Mouse (Mus musculus) layer of hippocampus, adult 2 months (tissue): Measurements from ENCODE around the gene Acad11. TPM values are rescaled to one million over a fixed set of nuclear protein-coding genes. Genes with fewer than 3 reads are reported as not detected.

Experiments used
- DNase-seq, 2 experiments: peaks; one replicate each; pipeline ENCODE4 v3.0.0; 2022; ENCODE audit warnings: low spot score in 2 of 2
- H3K27ac ChIP-seq: fragments of 200-600 bp; 2 replicates; pipeline ENCODE4 v1.8.1; 2022
- H3K4me3 ChIP-seq: fragments of 200-600 bp; 2 replicates; pipeline ENCODE4 v1.8.1; 2022; ENCODE audit warnings: mild to moderate bottlenecking
- CTCF ChIP-seq: fragments of 200-600 bp; conservative IDR thresholded peaks from 2 replicates; pipeline ENCODE4 v1.8.1; 2022; ENCODE audit warnings: antibody characterized with exemption, mild to moderate bottlenecking, moderate library complexity
- total RNA-seq, 2 experiments: library from RNA; stranded (reverse); gene quantifications; 2 replicates each; pipeline ENCODE4 v1.2.3; 2021

Gene Acad11
- total RNA-seq, 2 experiments from 2014 or later, result 22.4 to 24.8 TPM

DNA sequence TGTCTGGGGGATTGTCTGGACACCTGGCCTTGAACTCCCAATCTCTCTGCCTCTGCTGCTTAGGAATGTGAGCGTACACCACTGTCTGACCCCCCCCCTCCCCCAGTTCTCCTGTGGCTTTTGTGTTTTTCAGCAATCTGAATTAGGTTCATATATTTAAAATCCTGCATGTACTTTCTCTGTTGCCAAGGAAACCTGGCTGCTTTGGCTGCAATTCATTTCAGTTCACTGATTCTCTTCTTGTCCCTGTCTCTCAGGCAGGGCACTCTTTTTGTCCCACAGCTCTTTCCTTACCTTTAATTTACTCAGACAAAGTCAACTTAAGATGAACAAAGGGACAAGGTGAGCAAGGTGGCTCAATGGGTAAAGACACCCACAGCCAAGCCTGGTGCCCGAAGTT is 64.9 kb downstream of the Acad11 start:
- TF ChIP-seq CTCF, result no peak
- DNase-seq, result peak in 1 of 2 experiments; percentile 66
- H3K27ac ChIP-seq, result peak overlapping the region; percentile 83
- no peak overlapping the region for H3K4me3 ChIP-seq

DNA sequence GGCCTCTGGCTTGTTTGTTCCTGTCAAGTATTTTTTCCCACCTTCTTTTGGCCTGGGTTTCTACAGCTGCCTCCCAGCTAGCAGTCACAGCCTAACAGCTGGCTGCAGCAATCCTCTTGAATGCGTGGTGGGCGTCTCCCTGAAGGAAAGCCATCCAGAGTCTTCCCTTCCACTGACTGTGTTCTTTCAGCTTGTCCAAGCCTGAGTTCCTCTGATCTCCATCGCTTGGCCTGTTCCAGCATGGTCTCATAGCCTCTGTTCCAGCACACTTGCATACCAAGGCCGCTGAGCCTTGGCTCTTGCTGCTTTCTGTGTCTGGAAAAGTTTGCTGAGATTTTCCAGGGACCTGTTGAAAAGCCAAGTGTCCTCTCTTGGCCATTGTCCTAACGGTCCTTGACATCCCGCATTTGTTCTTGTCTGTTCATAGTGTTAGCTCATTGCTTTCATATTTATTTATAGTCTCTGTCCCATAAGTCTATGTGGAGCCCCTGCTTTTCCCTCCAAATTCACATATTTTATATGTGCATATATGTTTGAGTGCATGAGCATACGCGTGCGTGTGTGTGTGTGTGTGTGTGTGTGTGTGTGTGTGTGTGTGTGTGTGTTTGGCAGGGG is 67.1 kb downstream of the Acad11 start:
- H3K27ac ChIP-seq, result no peak overlapping the region
- H3K4me3 ChIP-seq, result no peak overlapping the region
- DNase-seq, result no peak
- no peak for TF ChIP-seq CTCF

DNA sequence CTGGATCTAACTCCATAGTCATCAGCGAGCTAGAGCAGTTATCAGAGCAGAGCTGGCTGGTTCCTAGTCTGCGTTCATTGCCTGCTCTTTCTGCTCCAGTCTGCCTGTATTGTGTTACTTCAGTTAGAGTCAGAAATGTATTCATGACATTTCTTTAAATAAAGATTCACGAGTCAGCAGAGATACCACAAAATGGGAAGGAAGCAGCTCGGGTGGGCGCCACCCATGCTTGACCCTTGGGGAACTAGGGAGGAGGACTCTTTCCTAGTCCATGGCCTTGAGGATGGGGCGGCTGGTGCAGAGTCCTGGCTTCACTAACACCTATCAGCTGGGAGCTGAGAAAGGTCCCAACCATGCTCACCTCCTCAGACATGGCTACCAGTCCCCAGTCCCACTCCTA is 77.2 kb downstream of the Acad11 start:
- no peak for TF ChIP-seq CTCF
- Histone ChIP-seq H3K27ac (no peak overlapping the region), H3K4me3 (no peak overlapping the region)
- no peak for DNase-seq

DNA sequence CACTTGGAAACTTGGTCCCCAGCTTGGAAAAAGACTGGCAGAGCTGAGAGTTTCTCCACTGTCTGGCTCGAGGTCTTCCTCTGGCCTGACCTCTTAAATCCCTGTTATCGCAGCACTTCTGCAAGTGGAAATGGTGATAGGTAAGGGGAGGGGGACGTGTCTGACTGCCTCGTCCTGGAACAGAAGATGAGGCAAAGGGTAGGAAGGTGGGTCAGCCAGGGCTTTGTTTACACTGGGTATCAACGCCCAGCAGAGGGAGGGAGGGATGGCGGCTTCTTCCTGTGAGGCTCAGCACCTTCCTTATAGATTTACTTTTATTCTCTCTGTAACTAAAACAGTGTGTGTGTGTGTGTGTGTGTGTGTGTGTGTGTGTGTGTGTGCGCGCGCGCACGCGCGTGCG is 79.6 kb downstream of the Acad11 start:
- Histone ChIP-seq H3K27ac (no peak overlapping the region), H3K4me3 (no peak overlapping the region)
- TF ChIP-seq CTCF, result no peak
- no peak for DNase-seq

DNA sequence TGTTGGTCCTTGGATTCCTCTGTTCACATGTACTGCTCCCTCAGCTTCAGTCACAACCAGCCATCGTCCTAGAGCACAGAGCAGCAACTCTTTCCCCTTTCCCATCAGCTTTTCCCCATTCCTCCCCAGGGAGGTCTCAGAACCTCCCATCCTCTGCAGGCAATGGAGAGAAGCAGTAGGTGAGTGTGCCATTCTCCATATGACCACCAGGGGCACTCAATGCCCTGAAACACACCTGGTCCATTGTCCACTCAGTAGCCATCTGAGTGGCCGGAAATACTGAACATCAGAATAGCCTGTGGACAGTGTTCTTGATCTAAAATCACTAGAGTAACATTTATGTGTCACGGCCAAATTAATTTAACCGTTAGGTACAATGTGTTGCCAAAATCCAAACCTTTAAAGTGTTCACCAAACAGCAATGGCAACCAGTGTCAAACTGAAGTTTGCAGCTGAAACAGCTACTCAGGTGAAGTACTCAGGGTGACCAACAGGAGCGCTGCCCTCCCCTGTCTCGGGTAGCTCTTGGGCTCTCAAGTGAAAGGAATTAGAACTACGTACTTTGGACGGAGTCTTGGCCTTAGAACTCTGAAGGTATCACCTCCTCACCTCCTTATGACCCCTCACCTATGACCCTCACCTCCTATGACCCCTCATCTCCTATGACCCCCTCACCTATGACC is 81.3 kb downstream of the Acad11 start:
- Histone ChIP-seq H3K4me3 (no peak overlapping the region), H3K27ac (no peak overlapping the region)
- TF ChIP-seq CTCF, result peak; percentile 71
- DNase-seq, result no peak

DNA sequence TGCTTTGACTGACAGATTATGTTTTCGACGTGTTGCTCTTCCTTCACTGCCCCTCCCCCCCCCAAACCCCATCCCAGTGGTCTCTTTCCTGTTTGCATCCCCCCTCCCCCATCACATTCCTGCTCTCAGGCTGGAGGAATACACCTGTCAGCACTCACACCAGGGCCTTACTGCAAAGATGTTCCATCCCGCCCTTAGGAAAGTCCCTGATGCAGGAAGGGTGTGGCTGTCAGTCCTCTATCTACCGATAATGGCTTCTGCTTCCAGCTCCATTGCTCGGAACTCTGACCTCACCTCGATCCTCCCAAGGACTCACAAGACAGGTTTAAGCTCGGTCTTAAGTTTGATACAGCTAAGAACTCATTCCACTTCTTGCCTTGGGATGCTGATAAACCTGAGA is 83.5 kb downstream of the Acad11 start:
- DNase-seq, result no peak
- TF ChIP-seq CTCF, result no peak
- Histone ChIP-seq H3K4me3 (no peak overlapping the region), H3K27ac (no peak overlapping the region)

DNA sequence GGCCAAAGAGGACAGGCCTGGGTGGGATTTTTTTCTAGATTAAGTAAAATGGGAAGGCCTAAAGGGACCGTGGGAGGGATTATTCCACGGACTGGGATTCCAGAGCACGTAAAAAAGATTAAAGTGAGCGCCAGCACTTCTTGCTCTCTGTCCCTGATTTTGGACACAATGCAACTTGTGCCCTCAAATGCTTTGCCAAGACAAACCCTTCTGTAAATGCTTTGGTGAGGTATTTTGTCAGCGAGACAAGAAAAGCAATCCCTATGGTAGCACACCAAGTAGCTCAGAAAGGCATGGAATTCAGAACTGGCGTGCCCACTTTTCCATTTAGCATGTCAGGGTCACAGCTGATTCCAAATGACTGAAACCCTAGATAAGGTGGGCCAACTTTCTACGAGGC is 85.8 kb downstream of the Acad11 start:
- Histone ChIP-seq H3K4me3 (no peak overlapping the region), H3K27ac (no peak overlapping the region)
- DNase-seq, result no peak
- TF ChIP-seq CTCF, result no peak

DNA sequence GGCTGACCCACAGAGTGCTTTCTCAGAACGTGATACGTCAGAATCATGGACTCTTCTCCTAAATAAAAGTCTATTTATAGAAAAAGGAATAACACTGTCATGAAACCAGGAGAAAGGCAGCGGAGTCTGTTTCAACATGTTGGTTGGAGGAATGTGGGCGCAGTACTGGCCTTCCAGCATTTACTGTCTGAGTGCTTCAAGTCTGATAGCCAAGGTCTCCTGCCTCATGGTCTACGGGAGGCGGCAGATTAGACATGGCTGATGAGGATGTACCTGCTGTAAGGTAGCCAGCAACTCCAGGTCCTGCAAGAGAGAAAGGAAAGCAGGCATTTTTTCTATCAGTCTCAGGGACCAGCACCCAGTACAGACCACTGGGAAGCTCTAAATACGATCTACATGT is 88.9 kb downstream of the Acad11 start:
- TF ChIP-seq CTCF, result no peak
- Histone ChIP-seq H3K4me3 (no peak overlapping the region), H3K27ac (no peak overlapping the region)
- no peak for DNase-seq

DNA sequence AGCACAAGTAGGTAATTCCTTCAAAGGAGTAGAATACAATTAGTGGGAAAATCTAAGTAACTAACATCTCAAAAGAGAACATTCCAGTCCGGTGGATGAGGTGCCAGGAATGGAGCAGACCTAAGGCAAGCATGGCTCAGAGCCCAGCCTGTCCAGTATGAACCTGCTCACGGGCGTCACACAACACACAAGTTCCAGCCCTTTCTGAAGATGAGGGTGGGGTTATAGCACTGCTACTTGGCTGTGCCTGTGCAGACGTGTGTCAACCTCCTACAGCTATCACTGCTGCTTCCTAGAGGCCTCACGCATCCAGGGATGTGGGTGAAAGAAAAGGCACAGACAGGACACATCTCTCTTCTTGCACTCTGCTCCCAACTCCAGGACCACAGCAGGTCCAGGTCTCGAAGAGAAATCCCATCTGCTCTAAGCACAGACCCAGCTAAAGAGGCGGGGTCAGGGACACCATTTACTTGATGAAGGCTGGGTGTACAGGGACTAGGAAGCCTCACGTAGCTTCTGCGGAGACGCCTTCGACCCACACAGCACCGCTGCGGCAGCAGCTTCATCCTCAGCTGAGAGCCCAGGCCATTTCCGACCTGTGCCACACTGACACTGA is 92.0 kb downstream of the Acad11 start:
- no peak overlapping the region for H3K4me3 ChIP-seq
- no peak overlapping the region for H3K27ac ChIP-seq
- no peak for DNase-seq
- no peak for TF ChIP-seq CTCF

DNA sequence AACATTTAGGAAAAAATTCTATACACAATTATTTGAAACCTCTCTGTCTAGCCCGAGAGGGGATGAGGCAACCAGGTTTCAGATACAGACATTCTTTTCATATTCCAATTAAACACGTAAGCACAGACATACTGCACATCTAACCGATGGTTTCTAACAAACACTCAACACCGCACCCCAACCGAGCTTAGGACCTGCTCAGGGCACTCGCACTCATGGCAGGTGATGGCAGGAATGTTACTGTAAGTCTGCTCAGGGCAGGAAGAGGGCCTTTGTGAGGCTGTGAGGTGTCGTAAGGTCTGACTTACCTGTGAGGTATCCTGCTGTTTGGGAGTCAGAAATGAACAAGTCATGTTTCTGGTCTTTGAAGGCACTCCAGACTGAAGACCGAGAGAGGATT is 93.3 kb downstream of the Acad11 start:
- Histone ChIP-seq H3K4me3 (no peak overlapping the region), H3K27ac (no peak overlapping the region)
- no peak for TF ChIP-seq CTCF
- no peak for DNase-seq

DNA sequence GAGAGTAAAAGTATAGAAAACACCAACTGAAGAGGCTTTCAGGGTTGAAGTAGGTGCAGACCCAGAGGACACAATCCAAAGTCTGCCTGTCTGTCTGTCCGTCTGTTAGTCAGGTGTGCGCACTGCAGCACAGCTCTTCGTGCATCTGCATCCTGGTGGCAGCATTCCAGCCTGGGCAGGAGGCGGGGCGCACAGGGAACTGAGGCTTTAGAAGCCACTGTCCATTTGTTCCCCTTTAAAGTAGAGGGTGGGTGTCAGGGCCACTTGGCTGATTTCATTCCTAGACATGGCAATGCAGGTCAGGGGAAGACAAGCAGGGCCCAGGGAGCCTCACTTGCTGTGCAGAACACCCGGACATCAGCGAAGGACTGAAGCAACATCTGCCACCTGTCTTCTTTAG is 94.1 kb downstream of the Acad11 start:
- Histone ChIP-seq H3K4me3 (no peak overlapping the region), H3K27ac (no peak overlapping the region)
- no peak for DNase-seq
- no peak for TF ChIP-seq CTCF

DNA sequence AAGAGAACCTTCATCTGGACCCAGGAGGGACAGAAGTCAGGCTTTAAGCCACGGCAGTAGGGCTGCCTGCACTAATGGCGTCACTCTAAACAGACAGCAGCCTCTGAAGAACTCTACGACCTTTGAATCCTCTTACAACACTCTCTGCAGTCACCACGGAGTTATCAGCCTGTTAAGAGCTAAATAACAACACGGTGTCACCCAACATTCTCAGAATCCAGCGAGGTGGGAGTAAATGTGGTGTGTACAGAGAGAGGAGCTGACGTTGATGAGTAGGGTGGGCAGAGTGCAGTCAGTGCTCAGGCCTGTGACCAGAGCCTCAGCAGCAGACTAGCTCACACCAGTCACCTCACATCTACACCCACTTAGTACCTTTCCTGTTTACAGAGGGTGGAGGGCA is 97.9 kb downstream of the Acad11 start:
- DNase-seq, result no peak
- H3K4me3 ChIP-seq, result no peak overlapping the region
- TF ChIP-seq CTCF, result no peak
- H3K27ac ChIP-seq, result no peak overlapping the region

DNA sequence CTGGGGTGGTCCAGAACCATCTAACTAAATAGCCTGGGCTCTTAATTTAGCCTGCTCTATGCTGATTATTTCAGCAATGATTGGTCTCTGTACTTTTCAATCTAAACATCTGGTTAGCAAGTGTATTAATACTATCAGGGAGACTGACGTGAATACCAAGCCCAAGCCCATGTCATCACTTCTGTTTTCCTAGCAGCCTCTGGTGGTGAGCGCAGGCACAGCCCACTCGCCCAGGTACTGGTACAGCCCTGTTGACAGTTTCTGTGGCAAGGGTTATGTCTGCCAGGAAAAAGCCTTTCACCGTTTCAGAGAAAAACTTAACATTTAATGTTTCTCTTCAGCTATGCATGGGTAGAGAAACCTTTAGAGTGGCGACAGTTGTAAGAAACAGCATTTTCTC is 101.0 kb downstream of the Acad11 start:
- Histone ChIP-seq H3K27ac (no peak overlapping the region), H3K4me3 (no peak overlapping the region)
- TF ChIP-seq CTCF, result peak; percentile 56
- no peak for DNase-seq

DNA sequence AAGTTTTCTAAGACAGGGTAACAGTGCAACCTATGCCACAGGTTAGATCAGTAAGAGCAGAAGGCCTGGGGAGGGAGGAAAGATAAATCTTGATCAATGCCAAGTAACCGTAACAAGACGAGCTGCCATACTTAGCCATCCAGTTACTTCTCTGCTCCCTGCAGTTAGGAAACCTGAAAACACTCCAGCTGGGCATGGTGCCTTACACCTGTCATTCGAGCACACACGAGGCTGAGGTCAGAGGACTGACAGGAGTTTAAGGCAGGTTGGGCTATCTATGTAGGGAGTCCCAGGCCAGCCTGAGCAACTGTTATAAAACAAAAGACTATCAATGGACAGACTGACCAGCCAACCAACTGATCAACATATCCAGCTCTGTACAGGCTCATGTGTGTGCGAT is 102.7 kb downstream of the Acad11 start:
- Histone ChIP-seq H3K4me3 (no peak overlapping the region), H3K27ac (no peak overlapping the region)
- DNase-seq, result no peak
- TF ChIP-seq CTCF, result no peak
